24 mouse cellular contexts compared by ENCODE assay signal in genomic region chr13:90143245-90143644, GRCm38 (mm10). TPM values are rescaled to one million over a fixed set of nuclear protein-coding genes. Genes with fewer than 3 reads are reported as not detected.
DNase-seq lines count a peak whose midpoint lies in the region; ATAC-seq and TF ChIP-seq lines count a peak whose summit lies in the region.
"Had no signal": no experiment of that assay in that cellular context is flagged by ENCODE, and none has a peak within 500 bp of the region (broad histone marks: within the 10 kb centered on the region; RNA-seq: fewer than 3 reads in every experiment).

No protein-coding gene starts in this region.

- no peak for TF ChIP-seq EP300 in stomach, postnatal 0 days (optimal IDR thresholded peaks at IDR 0.05)

- intact Hi-C loops in heart, postnatal 14 days (cut with DNase I), result no loop called here
- intact Hi-C loops in left cerebral cortex, postnatal 10 days (cut with DNase I), result no loop called here

- H3K27ac ChIP-seq in forebrain, embryonic 11.5 days (ENCODE audit: low read depth, low read length), result no peak overlapping the region
- H3K27ac ChIP-seq in forebrain, embryonic 14.5 days (ENCODE audit: low read depth, low read length), result no peak overlapping the region
- no peak overlapping the region for H3K27ac ChIP-seq in neural tube, embryonic 15.5 days (replicated peaks)
- no peak overlapping the region for H3K27ac ChIP-seq in embryonic facial prominence, embryonic 10.5 days (replicated peaks)
- no peak overlapping the region for H3K27ac ChIP-seq in stomach, postnatal 0 days (replicated peaks)
- H3K27ac ChIP-seq: forebrain, embryonic 12.5 days; gastrocnemius, adult 2 months; heart, embryonic 10.5 days; hindbrain, embryonic 12.5 days; liver, embryonic 13.5 days; midbrain, embryonic 15.5 days had no signal

- no peak for DNase-seq in forebrain, embryonic 11.5 days (ENCODE audit: low spot score)
- no peak for DNase-seq in forebrain, embryonic 14.5 days (ENCODE audit: low spot score)
- DNase-seq in neural tube, embryonic 10.5 days (ENCODE audit: extremely low spot score, low spot score), result peak; percentile 43
- peak; percentile 62 for DNase-seq in embryonic facial prominence, embryonic 10.5 days (ENCODE audit: low spot score)
- no peak for DNase-seq in heart, postnatal 14 days
- no peak for DNase-seq in stomach, postnatal 0 days (ENCODE audit: low spot score)
- no peak for DNase-seq in left cerebral cortex, postnatal 10 days (ENCODE audit: extremely low spot score in 1 of 2, low spot score in 2 of 2)
- DNase-seq: adrenal gland, adult 2 months; cerebellum, adult 18-20 months; cerebellum, postnatal 14 days; gastrocnemius, adult 2 months; kidney, adult 8-10 months; kidney, postnatal 10 days; liver, embryonic 13.5 days; lung, adult 2 months; lung, postnatal 14 days; right cerebral cortex, postnatal 14 days had no signal

- no peaks in the 10 kb centered on the region for H3K36me3 ChIP-seq in forebrain, embryonic 11.5 days (ENCODE audit: control insufficient read depth, insufficient read depth, low read length)
- H3K36me3 ChIP-seq in forebrain, embryonic 14.5 days (ENCODE audit: control insufficient read depth, insufficient read depth, low read length), result no peaks in the 10 kb centered on the region
- no peaks in the 10 kb centered on the region for H3K36me3 ChIP-seq in neural tube, embryonic 15.5 days
- H3K36me3 ChIP-seq in embryonic facial prominence, embryonic 10.5 days (replicated peaks), result no peaks in the 10 kb centered on the region
- no peaks in the 10 kb centered on the region for H3K36me3 ChIP-seq in stomach, postnatal 0 days (ENCODE audit: control insufficient read depth, insufficient read depth, low read length)
- H3K36me3 ChIP-seq: forebrain, embryonic 12.5 days; heart, embryonic 10.5 days; hindbrain, embryonic 12.5 days; liver, embryonic 13.5 days; midbrain, embryonic 15.5 days had no signal

- ATAC-seq in forebrain, embryonic 11.5 days (replicated peaks; ENCODE audit: low FRiP score), result peak; percentile 55; the same call in 1 of the 2 replicates
- ATAC-seq in forebrain, embryonic 14.5 days, result no peak
- no peak for ATAC-seq in neural tube, embryonic 15.5 days (ENCODE audit: low FRiP score)
- ATAC-seq in stomach, postnatal 0 days (ENCODE audit: low FRiP score, low TSS enrichment), result no peak
- ATAC-seq: inflammation-experienced regulatory T-cells, adult 6 months; midbrain, embryonic 15.5 days had no signal

- no peak overlapping the region for H3K4me2 ChIP-seq in forebrain, embryonic 11.5 days (ENCODE audit: low read depth, low read length, severe bottlenecking)
- H3K4me2 ChIP-seq in forebrain, embryonic 14.5 days (ENCODE audit: low read length), result no peak overlapping the region
- H3K4me2 ChIP-seq in neural tube, embryonic 15.5 days, result no peak overlapping the region
- H3K4me2 ChIP-seq in stomach, postnatal 0 days (replicated peaks; ENCODE audit: low read depth), result no peak overlapping the region
- H3K4me2 ChIP-seq: forebrain, embryonic 12.5 days; hindbrain, embryonic 12.5 days; liver, embryonic 13.5 days; midbrain, embryonic 15.5 days had no signal

- TF ChIP-seq CTCF in stomach, postnatal 0 days (IDR thresholded peaks at IDR 0.05; ENCODE audit: low read depth), result no peak

- H3K9ac ChIP-seq in forebrain, embryonic 11.5 days (ENCODE audit: low read length), result no peak overlapping the region
- no peak overlapping the region for H3K9ac ChIP-seq in forebrain, embryonic 14.5 days (ENCODE audit: low read length)
- H3K9ac ChIP-seq in neural tube, embryonic 15.5 days (replicated peaks), result no peak overlapping the region
- no peak overlapping the region for H3K9ac ChIP-seq in stomach, postnatal 0 days (ENCODE audit: low read length)
- H3K9ac ChIP-seq: forebrain, embryonic 12.5 days; hindbrain, embryonic 12.5 days; liver, embryonic 13.5 days; midbrain, embryonic 15.5 days had no signal

- no peaks in the 10 kb centered on the region for H3K9me3 ChIP-seq in forebrain, embryonic 11.5 days (ENCODE audit: control insufficient read depth, low read length)
- no peaks in the 10 kb centered on the region for H3K9me3 ChIP-seq in forebrain, embryonic 14.5 days (replicated peaks; ENCODE audit: control insufficient read depth, low read length)
- H3K9me3 ChIP-seq in neural tube, embryonic 15.5 days (replicated peaks), result no peaks in the 10 kb centered on the region
- H3K9me3 ChIP-seq in embryonic facial prominence, embryonic 10.5 days, result no peaks in the 10 kb centered on the region
- H3K9me3 ChIP-seq in stomach, postnatal 0 days (ENCODE audit: control insufficient read depth, low read length), result no peaks in the 10 kb centered on the region
- H3K9me3 ChIP-seq: forebrain, embryonic 12.5 days; heart, embryonic 10.5 days; hindbrain, embryonic 12.5 days; liver, embryonic 13.5 days; midbrain, embryonic 15.5 days had no signal

- WGBS in forebrain, embryonic 11.5 days, result 19% methylated on average over 4 of the region's 4 CpGs
- 21% methylated on average over 4 of the region's 4 CpGs for WGBS in forebrain, embryonic 14.5 days
- WGBS in neural tube, embryonic 15.5 days, result 16% methylated on average over 4 of the region's 4 CpGs
- WGBS in embryonic facial prominence, embryonic 10.5 days, result 17% methylated on average over 4 of the region's 4 CpGs
- 50% methylated on average over 4 of the region's 4 CpGs for WGBS in stomach, postnatal 0 days

- H3K27me3 ChIP-seq in forebrain, embryonic 11.5 days (ENCODE audit: control insufficient read depth, insufficient read depth, low read length), result no peaks in the 10 kb centered on the region
- H3K27me3 ChIP-seq in forebrain, embryonic 14.5 days (replicated peaks; ENCODE audit: control insufficient read depth, insufficient read depth, low read length), result no peaks in the 10 kb centered on the region
- no peaks in the 10 kb centered on the region for H3K27me3 ChIP-seq in neural tube, embryonic 15.5 days (replicated peaks)
- H3K27me3 ChIP-seq in embryonic facial prominence, embryonic 10.5 days (replicated peaks; ENCODE audit: low read depth, poor library complexity, severe bottlenecking), result no peaks in the 10 kb centered on the region
- no peaks in the 10 kb centered on the region for H3K27me3 ChIP-seq in stomach, postnatal 0 days (ENCODE audit: control insufficient read depth, insufficient read depth, low read length)
- H3K27me3 ChIP-seq: forebrain, embryonic 12.5 days; hindbrain, embryonic 12.5 days; liver, embryonic 13.5 days; midbrain, embryonic 15.5 days had no signal

- no peak overlapping the region for H3K4me3 ChIP-seq in forebrain, embryonic 11.5 days (ENCODE audit: low read depth, low read length)
- H3K4me3 ChIP-seq in forebrain, embryonic 14.5 days (ENCODE audit: low read depth, low read length), result no peak overlapping the region
- H3K4me3 ChIP-seq in neural tube, embryonic 15.5 days (replicated peaks), result no peak overlapping the region
- no peak overlapping the region for H3K4me3 ChIP-seq in embryonic facial prominence, embryonic 10.5 days
- H3K4me3 ChIP-seq in stomach, postnatal 0 days (ENCODE audit: low read depth, low read length), result no peak overlapping the region
- H3K4me3 ChIP-seq: forebrain, embryonic 12.5 days; gastrocnemius, adult 2 months; heart, embryonic 10.5 days; hindbrain, embryonic 12.5 days; liver, embryonic 13.5 days; midbrain, embryonic 15.5 days; myocyte had no signal

- H3K4me1 ChIP-seq in forebrain, embryonic 11.5 days (replicated peaks; ENCODE audit: control insufficient read depth, insufficient read depth, low read length), result peaks cover 2% of the 10 kb centered on the region; the same call in 1 of the 2 replicates
- H3K4me1 ChIP-seq in forebrain, embryonic 14.5 days (ENCODE audit: control insufficient read depth, insufficient read depth, low read length), result no peaks in the 10 kb centered on the region
- H3K4me1 ChIP-seq in neural tube, embryonic 15.5 days, result no peaks in the 10 kb centered on the region
- peaks cover 7% of the 10 kb centered on the region for H3K4me1 ChIP-seq in embryonic facial prominence, embryonic 10.5 days
- no peaks in the 10 kb centered on the region for H3K4me1 ChIP-seq in stomach, postnatal 0 days (replicated peaks; ENCODE audit: control insufficient read depth, insufficient read depth)
- H3K4me1 ChIP-seq: forebrain, embryonic 12.5 days; heart, embryonic 10.5 days; liver, embryonic 13.5 days; midbrain, embryonic 15.5 days had no signal

RNA-seq across cellular contexts. Expression of gene Xrcc4, which starts 53.8 kb away (rescaled TPM):
- polyA plus RNA-seq in forebrain, embryonic 11.5 days (2014; fragmentation: Nextera tagmentation; extraction: Ambion mirVana), result 9.5 and 11.8 TPM in 2 replicates
- 12.5 and 17.0 TPM in 2 replicates for polyA plus RNA-seq in forebrain, embryonic 14.5 days (2014; fragmentation: Nextera tagmentation; extraction: Ambion mirVana)
- 15.5 and 17.9 TPM in 2 replicates for polyA plus RNA-seq in neural tube, embryonic 15.5 days (2015; fragmentation: Nextera tagmentation; extraction: Ambion mirVana)
- 6.9 and 8.5 TPM in 2 replicates for polyA plus RNA-seq in embryonic facial prominence, embryonic 10.5 days (2016; fragmentation: Nextera tagmentation; extraction: Ambion mirVana)
- total RNA-seq in heart, postnatal 14 days (2021), result 10 to 100 TPM in 1 of 2 experiments, 1 to 10 TPM in 1; 9.2 to 12.6 TPM
- polyA plus RNA-seq in stomach, postnatal 0 days (2015; fragmentation: Nextera tagmentation; extraction: Ambion mirVana), result 11.0 and 11.4 TPM in 2 replicates
- 10 to 100 TPM; 14.8 to 15.0 TPM for total RNA-seq in left cerebral cortex, postnatal 10 days (2021)

RNA-seq across cellular contexts. Expression of gene Tmem167, which starts 54.3 kb away (rescaled TPM):
- polyA plus RNA-seq in forebrain, embryonic 11.5 days (2014; fragmentation: Nextera tagmentation; extraction: Ambion mirVana), result 60.5 and 65.6 TPM in 2 replicates
- polyA plus RNA-seq in forebrain, embryonic 14.5 days (2014; fragmentation: Nextera tagmentation; extraction: Ambion mirVana), result 53.4 and 54.5 TPM in 2 replicates
- polyA plus RNA-seq in neural tube, embryonic 15.5 days (2015; fragmentation: Nextera tagmentation; extraction: Ambion mirVana), result 42.9 and 47.8 TPM in 2 replicates
- polyA plus RNA-seq in embryonic facial prominence, embryonic 10.5 days (2016; fragmentation: Nextera tagmentation; extraction: Ambion mirVana), result 71.3 and 72.8 TPM in 2 replicates
- 1 to 10 TPM; 8.0 to 9.3 TPM for total RNA-seq in heart, postnatal 14 days (2021)
- polyA plus RNA-seq in stomach, postnatal 0 days (2015; fragmentation: Nextera tagmentation; extraction: Ambion mirVana), result 45.9 and 48.7 TPM in 2 replicates
- 10 to 100 TPM; 32.0 to 32.9 TPM for total RNA-seq in left cerebral cortex, postnatal 10 days (2021)

Comparison
In these comparisons a context has a peak if more than half of its experiments do, and no peak if none do; other contexts are left out.
1. DNase-seq: peak in neural tube, embryonic 10.5 days (single experiment) and embryonic facial prominence, embryonic 10.5 days (single experiment); none in forebrain, embryonic 11.5 days (single experiment), forebrain, embryonic 14.5 days (single experiment), heart, postnatal 14 days (0 of 2), stomach, postnatal 0 days (single experiment) and left cerebral cortex, postnatal 10 days (0 of 2).